Mouse (Mus musculus): ENCODE results near the gene Lrrc2. TPM values are rescaled to one million over a fixed set of nuclear protein-coding genes. Genes with fewer than 3 reads are reported as not detected.

Lrrc2 gene
- total and polyA plus RNA-seq, 2 experiments from 2014 or later = 0.78 to 1.3 TPM

DNA sequence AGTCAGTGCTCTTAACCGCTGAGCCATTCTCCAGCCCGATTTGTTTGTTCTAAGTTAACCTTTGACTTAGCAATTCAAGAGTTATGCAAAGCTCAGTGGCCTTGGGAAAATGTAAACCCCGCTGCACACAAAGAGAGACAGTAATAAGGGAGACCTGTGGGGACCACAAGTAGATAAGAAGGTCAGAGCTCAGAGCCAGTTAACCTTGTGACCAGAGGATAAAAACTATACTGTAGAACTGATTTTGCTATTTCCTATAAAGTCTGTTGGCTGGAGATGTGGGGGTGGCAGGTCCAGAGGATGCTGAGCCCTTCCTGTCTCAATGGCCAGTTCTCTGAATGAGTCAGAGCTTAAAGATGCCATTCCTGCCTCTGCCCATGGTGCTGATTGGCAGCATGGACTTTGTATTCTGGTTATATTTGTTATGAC lies 42.0 kb downstream of the Lrrc2 start:
- ATAC-seq = no peak
- 46% methylated on average over 3 of the region's 3 CpGs for WGBS

DNA sequence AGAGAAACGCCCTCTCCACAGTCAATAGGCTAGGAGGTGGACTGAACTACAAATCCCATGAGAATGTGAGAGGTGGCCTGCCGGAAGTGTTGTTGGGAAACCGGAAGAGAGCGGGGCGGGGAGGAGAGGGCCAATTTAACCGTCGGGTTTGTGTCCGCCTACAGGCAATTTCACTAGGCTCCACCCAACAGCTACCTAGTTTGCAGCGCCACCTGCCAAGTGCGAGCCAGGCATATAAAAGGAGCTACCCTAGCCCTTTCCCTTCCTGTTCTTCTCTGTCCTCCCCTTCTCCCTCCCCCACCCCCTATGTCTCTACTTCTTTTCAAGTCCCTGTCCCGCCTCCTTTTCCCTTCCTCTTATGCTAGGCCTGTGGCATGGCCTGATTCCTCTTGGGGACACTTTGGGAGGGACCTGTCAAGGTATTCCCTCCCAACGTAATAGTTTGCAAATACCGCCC lies 43.4 kb downstream of the Lrrc2 start:
- Histone ChIP-seq H3K4me1 (ENCODE audit: insufficient read depth, low read length) (no peaks in the 10 kb centered on the region), H3K9ac (replicated peaks; ENCODE audit: low read length) (0 out of 2 replicates have a peak overlapping the region, but pooled peaks have one; percentile 34), H3K4me3 (ENCODE audit: low read length) (peak overlapping the region; percentile 37), H3K4me2 (ENCODE audit: low read depth, low read length) (peak overlapping the region; percentile 56), H3K27ac (peak overlapping the region; percentile 33; the same call in 1 of the 2 replicates), H3K9me3 (ENCODE audit: low read length) (no peaks in the 10 kb centered on the region), H3K27me3 (ENCODE audit: insufficient read depth, low read length) (no peaks in the 10 kb centered on the region), H3K36me3 (ENCODE audit: insufficient read depth, low read length) (no peaks in the 10 kb centered on the region)
- ATAC-seq (peak; percentile 86), DNase-seq (ENCODE audit: low spot score) (peak; percentile 88)
- 13% methylated on average over 13 of the region's 13 CpGs for WGBS
- peak; percentile 42; the same call in 1 of the 2 replicates for TF ChIP-seq CTCF (IDR thresholded peaks at IDR 0.05; ENCODE audit: low read depth)

More for the DNA sequence above, 42.0 kb downstream of the Lrrc2 start:
- Histone ChIP-seq H3K4me3 (ENCODE audit: low read length) (no peak overlapping the region), H3K9me3 (ENCODE audit: low read length) (no peaks in the 10 kb centered on the region), H3K4me1 (ENCODE audit: insufficient read depth, low read length) (no peaks in the 10 kb centered on the region), H3K27ac (no peak overlapping the region), H3K36me3 (ENCODE audit: insufficient read depth, low read length) (no peaks in the 10 kb centered on the region), H3K27me3 (ENCODE audit: insufficient read depth, low read length) (no peaks in the 10 kb centered on the region), H3K9ac (replicated peaks; ENCODE audit: low read length) (no peak overlapping the region), H3K4me2 (ENCODE audit: low read depth, low read length) (no peak overlapping the region)
- TF ChIP-seq CTCF (IDR thresholded peaks at IDR 0.05; ENCODE audit: low read depth) = no peak
- DNase-seq (ENCODE audit: low spot score) = no peak

DNA sequence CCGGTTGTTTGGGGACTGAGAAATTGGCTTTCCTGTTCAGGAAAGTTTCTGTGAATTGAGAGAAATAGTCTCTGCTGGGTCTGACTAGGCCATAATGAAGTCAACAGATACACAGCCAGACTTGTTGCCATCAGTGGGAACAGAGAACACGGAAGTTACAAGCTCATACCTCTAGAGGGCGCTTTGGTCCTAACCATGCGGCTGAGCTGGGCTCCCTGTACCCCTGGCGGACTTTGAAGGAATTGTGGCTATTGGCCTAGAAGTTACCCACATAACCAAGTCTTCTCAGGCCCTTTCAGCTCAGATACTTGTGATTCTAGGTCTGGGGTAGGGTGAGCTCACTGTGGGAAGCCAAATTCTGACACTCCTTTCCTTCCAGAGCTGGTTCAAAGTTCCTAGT lies 45.9 kb downstream of the Lrrc2 start:
- TF ChIP-seq CTCF (IDR thresholded peaks at IDR 0.05; ENCODE audit: low read depth) = peak; percentile 98
- Histone ChIP-seq H3K4me3 (ENCODE audit: low read length) (no peak overlapping the region), H3K9me3 (ENCODE audit: low read length) (no peaks in the 10 kb centered on the region), H3K4me2 (ENCODE audit: low read depth, low read length) (no peak overlapping the region), H3K4me1 (ENCODE audit: insufficient read depth, low read length) (no peaks in the 10 kb centered on the region), H3K9ac (replicated peaks; ENCODE audit: low read length) (no peak overlapping the region), H3K36me3 (ENCODE audit: insufficient read depth, low read length) (no peaks in the 10 kb centered on the region), H3K27me3 (ENCODE audit: insufficient read depth, low read length) (no peaks in the 10 kb centered on the region), H3K27ac (no peak overlapping the region)
- peak; percentile 90 for DNase-seq (ENCODE audit: low spot score)
- WGBS = 7% methylated on average over 5 of the region's 5 CpGs
- peak; percentile 58 for ATAC-seq

DNA sequence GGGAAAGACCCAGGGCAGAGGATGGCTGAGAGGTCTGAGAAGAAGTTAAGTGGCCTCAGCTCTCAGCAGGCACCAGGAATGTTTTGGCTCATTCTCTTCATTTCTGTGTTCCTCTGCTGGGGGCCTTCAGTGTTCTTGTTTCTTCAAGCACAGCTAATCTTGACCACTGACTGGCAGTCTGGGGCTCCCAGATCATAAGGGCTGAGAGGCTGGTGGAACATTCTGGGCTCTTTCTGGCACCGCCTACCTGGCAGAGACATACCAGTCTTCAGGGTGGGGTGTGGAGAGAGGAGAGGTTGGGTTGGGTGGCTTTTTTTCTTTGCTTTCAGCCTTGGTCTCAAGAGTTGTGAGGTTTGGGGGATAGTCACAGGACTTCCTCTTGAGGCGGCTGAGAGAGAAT lies 47.7 kb downstream of the Lrrc2 start:
- no peak overlapping the region for H3K9ac ChIP-seq (replicated peaks; ENCODE audit: low read length)
- DNase-seq (ENCODE audit: low spot score) (no peak), ATAC-seq (no peak)
- H3K4me2 ChIP-seq (ENCODE audit: low read depth, low read length) = no peak overlapping the region
- no peak overlapping the region for H3K4me3 ChIP-seq (ENCODE audit: low read length)
- H3K36me3 ChIP-seq (ENCODE audit: insufficient read depth, low read length) = no peaks in the 10 kb centered on the region
- no peak for TF ChIP-seq CTCF (IDR thresholded peaks at IDR 0.05; ENCODE audit: low read depth)
- no peaks in the 10 kb centered on the region for H3K9me3 ChIP-seq (ENCODE audit: low read length)
- no peaks in the 10 kb centered on the region for H3K27me3 ChIP-seq (ENCODE audit: insufficient read depth, low read length)
- H3K27ac ChIP-seq = no peak overlapping the region
- H3K4me1 ChIP-seq (ENCODE audit: insufficient read depth, low read length) = no peaks in the 10 kb centered on the region
- 80% methylated on average over 2 of the region's 2 CpGs for WGBS

DNA sequence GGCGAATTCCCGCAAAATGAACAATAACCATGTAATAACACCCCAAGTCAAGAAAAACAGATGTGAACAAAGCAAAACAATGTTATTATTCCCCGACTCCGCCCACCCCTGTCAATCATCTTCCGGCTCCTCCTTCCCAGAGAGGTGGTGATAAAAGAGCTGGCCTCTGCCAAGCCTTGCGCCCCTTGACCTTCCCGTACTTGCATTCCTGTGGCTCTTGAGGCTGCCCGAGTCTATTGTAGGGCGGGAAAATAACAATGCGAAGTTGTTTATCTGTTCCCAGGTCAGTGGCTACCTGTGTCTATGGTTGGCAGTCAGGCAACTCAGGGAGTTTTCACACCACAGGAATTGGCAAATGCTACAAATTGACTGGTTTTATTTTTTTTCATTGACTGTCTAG lies 48.5 kb downstream of the Lrrc2 start:
- ATAC-seq (no peak), DNase-seq (ENCODE audit: low spot score) (no peak)
- H3K9ac ChIP-seq (replicated peaks; ENCODE audit: low read length) = no peak overlapping the region
- H3K4me3 ChIP-seq (ENCODE audit: low read length) = no peak overlapping the region
- H3K27ac ChIP-seq = no peak overlapping the region
- H3K4me1 ChIP-seq (ENCODE audit: insufficient read depth, low read length) = no peaks in the 10 kb centered on the region
- H3K27me3 ChIP-seq (ENCODE audit: insufficient read depth, low read length) = no peaks in the 10 kb centered on the region
- H3K4me2 ChIP-seq (ENCODE audit: low read depth, low read length) = no peak overlapping the region
- 74% methylated on average over 10 of the region's 10 CpGs for WGBS
- TF ChIP-seq CTCF (IDR thresholded peaks at IDR 0.05; ENCODE audit: low read depth) = no peak
- H3K9me3 ChIP-seq (ENCODE audit: low read length) = no peaks in the 10 kb centered on the region
- no peaks in the 10 kb centered on the region for H3K36me3 ChIP-seq (ENCODE audit: insufficient read depth, low read length)

DNA sequence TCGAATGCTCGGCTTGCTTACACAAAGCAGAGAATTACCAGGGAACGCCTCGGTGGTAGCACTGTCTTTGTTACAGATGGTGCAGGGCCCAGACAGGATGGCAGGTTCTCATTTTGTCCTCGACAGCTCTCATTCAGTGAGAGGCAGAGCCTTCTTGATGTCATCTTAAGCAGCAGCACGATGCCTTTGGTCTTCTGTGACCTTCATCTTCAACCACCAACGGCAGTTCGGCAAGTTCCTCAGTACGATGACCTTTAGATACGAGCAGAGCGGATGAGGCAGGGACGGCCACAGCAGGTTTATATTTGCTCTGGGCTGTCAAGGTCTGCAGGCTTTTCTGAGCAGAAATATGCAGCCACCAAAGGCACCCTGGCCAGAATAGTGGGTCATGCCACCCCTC lies 50.3 kb downstream of the Lrrc2 start:
- Histone ChIP-seq H3K36me3 (ENCODE audit: insufficient read depth, low read length) (no peaks in the 10 kb centered on the region), H3K27me3 (ENCODE audit: insufficient read depth, low read length) (no peaks in the 10 kb centered on the region), H3K9ac (replicated peaks; ENCODE audit: low read length) (no peak overlapping the region), H3K4me2 (ENCODE audit: low read depth, low read length) (no peak overlapping the region), H3K4me1 (ENCODE audit: insufficient read depth, low read length) (no peaks in the 10 kb centered on the region), H3K9me3 (ENCODE audit: low read length) (no peaks in the 10 kb centered on the region), H3K4me3 (ENCODE audit: low read length) (no peak overlapping the region), H3K27ac (no peak overlapping the region)
- 71% methylated on average over 12 of the region's 12 CpGs for WGBS
- no peak for TF ChIP-seq CTCF (IDR thresholded peaks at IDR 0.05; ENCODE audit: low read depth)
- no peak for ATAC-seq
- DNase-seq (ENCODE audit: low spot score) = no peak

DNA sequence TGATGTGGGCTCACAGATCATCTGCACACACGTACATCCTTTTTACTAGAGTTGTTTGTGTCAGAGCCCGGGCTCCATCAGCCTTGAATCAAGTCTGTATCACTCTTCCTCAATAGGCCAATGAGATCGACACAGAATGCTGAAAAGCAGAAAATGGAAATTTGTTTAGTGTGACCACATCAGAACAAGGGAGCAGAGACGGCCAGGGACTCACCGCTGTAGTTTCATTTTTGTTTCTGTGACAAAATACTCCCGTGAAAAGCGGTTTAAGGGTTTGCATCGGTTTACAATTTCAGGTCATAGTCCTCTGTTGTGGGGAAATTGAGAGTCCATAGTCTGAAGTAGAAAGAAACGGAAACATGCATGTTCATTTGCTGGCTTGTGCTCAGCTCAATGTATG lies 51.9 kb downstream of the Lrrc2 start:
- ATAC-seq = no peak

More for the DNA sequence above, 51.9 kb downstream of the Lrrc2 start:
- Histone ChIP-seq H3K4me3 (ENCODE audit: low read length) (no peak overlapping the region), H3K4me2 (ENCODE audit: low read depth, low read length) (no peak overlapping the region), H3K27me3 (ENCODE audit: insufficient read depth, low read length) (no peaks in the 10 kb centered on the region), H3K27ac (no peak overlapping the region), H3K4me1 (ENCODE audit: insufficient read depth, low read length) (no peaks in the 10 kb centered on the region), H3K36me3 (ENCODE audit: insufficient read depth, low read length) (no peaks in the 10 kb centered on the region), H3K9ac (replicated peaks; ENCODE audit: low read length) (no peak overlapping the region), H3K9me3 (ENCODE audit: low read length) (no peaks in the 10 kb centered on the region)
- DNase-seq (ENCODE audit: low spot score) = no peak
- 91% methylated on average over 9 of the region's 9 CpGs for WGBS
- TF ChIP-seq CTCF (IDR thresholded peaks at IDR 0.05; ENCODE audit: low read depth) = no peak
